Mouse (Mus musculus) heart, embryonic 11.5 days (tissue): ENCODE results near the gene Lmntd1. TPM values are rescaled to one million over a fixed set of nuclear protein-coding genes. Genes with fewer than 3 reads are reported as not detected.

ENCODE experiments used
- ATAC-seq: fragments of 200-750 bp; cut with Nextera tagmentation; replicated peaks from 2 replicates; pipeline ENCODE4 v1.8.0; 2017; ENCODE audit warnings: moderate library complexity; ENCODE audit not compliant: insufficient number of reproducible peaks, low FRiP score, low TSS enrichment
- H3K27ac ChIP-seq: fragments of 300-500 bp; sonication (generic); 2 replicates; pipeline ENCODE4 v1.5.1; 2014; ENCODE audit warnings: mild to moderate bottlenecking, low read depth, low read length
- H3K27me3 ChIP-seq: fragments of 300-500 bp; sonication (generic); 2 replicates; pipeline ENCODE4 v1.6.1; 2014; ENCODE audit warnings: mild to moderate bottlenecking, low read length, mixed read lengths; ENCODE audit not compliant: control insufficient read depth, insufficient read depth
- H3K36me3 ChIP-seq: fragments of 300-500 bp; sonication (generic); 2 replicates; pipeline ENCODE4 v1.6.1; 2014; ENCODE audit warnings: mild to moderate bottlenecking, low read length, moderate library complexity, mixed read lengths; ENCODE audit not compliant: control insufficient read depth, insufficient read depth
- H3K4me1 ChIP-seq: fragments of 300-500 bp; sonication (generic); 2 replicates; pipeline ENCODE4 v1.6.1; 2014; ENCODE audit warnings: low read length; ENCODE audit not compliant: control insufficient read depth, insufficient read depth
- H3K4me2 ChIP-seq: fragments of 300-500 bp; sonication (generic); 2 replicates; pipeline ENCODE4 v1.6.1; 2014; ENCODE audit warnings: mild to moderate bottlenecking, moderate library complexity
- H3K4me3 ChIP-seq: fragments of 300-500 bp; sonication (generic); 2 replicates; pipeline ENCODE4 v1.5.1; 2014; ENCODE audit warnings: low read depth, low read length
- H3K9ac ChIP-seq: fragments of 300-500 bp; sonication (generic); 2 replicates; pipeline ENCODE4 v1.6.1; 2014; ENCODE audit warnings: mild to moderate bottlenecking, low read depth, low read length, moderate library complexity
- H3K9me3 ChIP-seq: fragments of 300-500 bp; sonication (generic); replicated peaks from 2 replicates; pipeline ENCODE4 v1.6.1; 2016; ENCODE audit warnings: low read length; ENCODE audit not compliant: control insufficient read depth
- WGBS: fragments of 180-500 bp; shearing (Covaris S2); extraction: QIAGEN DNeasy Blood & Tissue Kit; methylation state at CpG from one replicate; pipeline ENCODE4 v1.1.7; 2014; ENCODE audit not compliant: insufficient replicate concordance; 5-methylcytosine and 5-hydroxymethylcytosine counted together
- polyA plus RNA-seq: library from polyadenylated mRNA; unstranded; fragments of >200 nt; fragmentation: Nextera tagmentation; extraction: Ambion mirVana; gene quantifications from 2 replicates; pipeline ENCODE4 v1.2.1, GENCODE M21; 2014

Gene Lmntd1
- polyA plus RNA-seq, 1 experiment from 2014 or later = 4.5 TPM

DNA sequence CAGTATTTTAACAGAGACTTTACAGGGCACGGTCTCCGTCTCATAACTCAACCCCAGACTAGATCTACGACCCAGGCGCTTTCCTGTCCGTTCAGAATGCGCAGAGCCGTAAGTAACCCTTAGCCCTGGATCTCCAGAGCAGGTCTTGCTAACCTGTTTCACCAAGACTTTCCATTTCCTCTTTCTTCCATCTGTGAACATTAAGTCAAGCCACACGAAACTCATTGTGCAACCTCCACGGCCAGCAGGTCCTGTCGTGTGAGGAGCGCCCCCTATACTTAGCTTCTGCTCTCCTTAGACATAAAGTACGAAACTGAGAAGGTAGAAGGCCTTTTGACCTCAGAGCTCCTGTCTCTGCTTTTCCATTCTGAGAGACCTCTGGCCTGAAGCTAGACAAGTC is 105.3 kb downstream of the Lmntd1 start:
- Histone ChIP-seq H3K4me1 (no peaks in the 10 kb centered on the region), H3K36me3 (no peaks in the 10 kb centered on the region), H3K27ac (no peak overlapping the region), H3K27me3 (no peaks in the 10 kb centered on the region), H3K4me2 (no peak overlapping the region), H3K4me3 (no peak overlapping the region), H3K9me3 (no peaks in the 10 kb centered on the region), H3K9ac (no peak overlapping the region)
- 87% methylated on average over 12 of the region's 12 CpGs for WGBS
- ATAC-seq = no peak

DNA sequence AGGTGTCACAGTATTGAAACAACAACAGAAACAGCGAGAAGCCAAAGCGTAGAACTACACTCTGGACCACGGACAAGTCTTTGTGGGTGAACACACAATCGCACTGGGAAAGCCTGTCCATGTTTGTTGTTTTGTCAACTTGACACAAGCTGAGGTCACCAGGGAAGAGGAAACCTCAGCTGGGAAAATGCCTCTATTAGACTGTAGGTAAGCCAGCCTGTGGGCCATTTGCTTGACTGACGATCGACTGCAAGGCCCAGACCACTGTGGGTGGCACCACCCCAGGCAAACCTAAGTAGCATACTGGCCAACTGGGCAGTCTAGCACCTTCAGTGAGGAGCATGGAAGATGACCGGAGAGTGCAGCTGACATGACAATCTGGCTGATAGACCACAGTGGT is 112.4 kb downstream of the Lmntd1 start:
- no peaks in the 10 kb centered on the region for H3K27me3 ChIP-seq
- H3K4me1 ChIP-seq = peaks cover 4% of the 10 kb centered on the region; the same call in 1 of the 2 replicates
- H3K9me3 ChIP-seq = no peaks in the 10 kb centered on the region
- H3K9ac ChIP-seq = no peak overlapping the region
- ATAC-seq = no peak
- H3K36me3 ChIP-seq = no peaks in the 10 kb centered on the region
- no peak overlapping the region for H3K4me2 ChIP-seq
- no peak overlapping the region for H3K4me3 ChIP-seq
- H3K27ac ChIP-seq = no peak overlapping the region
- WGBS = 85% methylated on average over 7 of the region's 7 CpGs

DNA sequence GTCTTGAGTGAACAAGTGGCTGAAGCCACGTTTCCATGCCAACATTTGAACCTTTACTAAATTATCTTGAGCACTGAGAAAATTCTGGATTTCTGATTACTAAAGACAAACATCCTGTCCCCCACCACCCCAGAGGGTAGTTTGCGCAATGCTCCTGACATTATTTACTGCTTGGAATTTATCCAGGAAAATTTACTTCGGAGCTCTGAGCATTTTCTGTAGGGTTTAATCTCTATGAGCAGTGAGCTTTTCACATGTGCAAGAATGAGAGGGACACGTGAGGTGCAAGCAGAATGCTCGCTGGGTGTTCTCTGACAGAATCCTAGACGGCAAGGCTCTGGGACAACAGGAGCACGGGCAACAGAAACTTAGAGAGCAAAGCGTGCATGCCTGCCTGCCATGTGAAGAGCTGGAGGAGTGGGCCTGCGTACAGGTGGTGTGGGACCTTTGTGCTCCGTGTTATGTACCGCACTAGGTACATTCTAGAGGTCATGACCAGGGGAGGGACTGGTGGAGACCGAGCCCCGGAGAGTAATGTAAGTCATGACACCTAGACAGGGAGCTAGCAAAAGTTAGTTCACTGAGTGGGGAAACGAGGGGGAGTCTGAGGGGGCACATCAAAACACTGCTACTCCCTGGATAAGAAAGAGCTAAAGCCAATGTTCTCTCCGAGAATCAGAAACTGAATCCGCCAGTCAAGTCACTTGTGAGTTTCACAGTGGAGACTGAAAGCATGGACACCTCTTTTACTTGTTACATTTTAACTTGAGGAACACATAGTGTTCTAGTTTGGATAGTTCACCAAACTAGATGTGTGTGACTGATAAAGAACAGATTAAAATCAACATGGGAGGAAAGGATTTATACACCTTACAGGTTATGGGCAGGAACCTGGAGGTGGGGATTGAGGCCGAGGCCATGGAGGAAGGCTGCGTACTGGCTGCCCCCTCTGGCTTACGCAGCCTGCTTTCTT is 114.3 kb downstream of the Lmntd1 start:
- H3K36me3 ChIP-seq = no peaks in the 10 kb centered on the region
- H3K4me1 ChIP-seq = peaks cover 4% of the 10 kb centered on the region; the same call in 1 of the 2 replicates
- H3K27ac ChIP-seq = no peak overlapping the region
- H3K9ac ChIP-seq = no peak overlapping the region
- H3K9me3 ChIP-seq = no peaks in the 10 kb centered on the region
- H3K4me2 ChIP-seq = no peak overlapping the region
- H3K4me3 ChIP-seq = no peak overlapping the region
- WGBS = 74% methylated on average over 19 of the region's 19 CpGs
- no peaks in the 10 kb centered on the region for H3K27me3 ChIP-seq
- ATAC-seq = no peak

DNA sequence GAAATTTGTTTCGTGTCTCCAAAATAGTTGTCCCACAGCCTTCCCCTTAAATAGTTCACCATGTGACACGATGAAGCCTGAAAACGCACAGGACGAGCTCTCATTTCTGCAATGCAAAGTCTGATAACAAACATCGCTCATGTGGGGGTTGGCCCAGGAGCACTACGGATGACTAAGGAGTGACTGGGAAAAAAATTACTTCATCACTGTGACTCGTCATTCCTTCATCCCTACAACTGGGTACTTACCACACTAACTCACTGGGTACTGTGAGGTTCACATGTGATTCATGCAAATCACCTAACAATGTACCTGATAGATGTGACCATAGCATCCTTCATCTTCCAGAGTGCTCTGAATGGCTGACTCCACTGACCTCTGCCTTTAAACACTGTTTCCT is 118.4 kb downstream of the Lmntd1 start:
- ATAC-seq = no peak
- Histone ChIP-seq H3K4me2 (no peak overlapping the region), H3K9ac (no peak overlapping the region), H3K36me3 (no peaks in the 10 kb centered on the region), H3K9me3 (no peaks in the 10 kb centered on the region), H3K4me3 (no peak overlapping the region), H3K4me1 (peaks cover 4% of the 10 kb centered on the region; the same call in 1 of the 2 replicates), H3K27me3 (no peaks in the 10 kb centered on the region), H3K27ac (no peak overlapping the region)
- 77% methylated on average over 7 of the region's 7 CpGs for WGBS

DNA sequence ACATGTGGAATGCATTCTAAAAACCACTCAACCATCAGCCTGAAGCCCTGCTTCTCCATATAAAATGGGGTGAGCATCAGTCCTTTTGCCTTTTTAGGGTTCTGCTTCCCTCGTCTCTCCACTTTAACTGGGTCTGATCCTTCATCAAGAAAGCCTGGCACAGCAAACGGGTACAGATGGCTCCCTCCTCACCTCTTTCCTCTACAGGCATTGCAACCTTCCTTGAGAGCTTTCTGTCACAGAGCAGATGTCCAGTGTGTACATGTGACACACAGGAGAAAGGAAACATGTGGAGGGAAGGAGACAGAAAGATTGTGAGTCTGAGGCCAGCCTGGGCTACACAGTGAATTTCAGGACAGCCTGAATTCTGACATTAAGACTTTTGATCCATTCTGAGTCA is 125.9 kb downstream of the Lmntd1 start:
- Histone ChIP-seq H3K36me3 (no peaks in the 10 kb centered on the region), H3K9me3 (no peaks in the 10 kb centered on the region), H3K9ac (no peak overlapping the region), H3K27ac (no peak overlapping the region), H3K4me2 (no peak overlapping the region), H3K4me3 (no peak overlapping the region), H3K27me3 (no peaks in the 10 kb centered on the region), H3K4me1 (peaks cover 4% of the 10 kb centered on the region; the same call in 1 of the 2 replicates)
- WGBS = 75% methylated on average over 2 of the region's 2 CpGs
- no peak for ATAC-seq

DNA sequence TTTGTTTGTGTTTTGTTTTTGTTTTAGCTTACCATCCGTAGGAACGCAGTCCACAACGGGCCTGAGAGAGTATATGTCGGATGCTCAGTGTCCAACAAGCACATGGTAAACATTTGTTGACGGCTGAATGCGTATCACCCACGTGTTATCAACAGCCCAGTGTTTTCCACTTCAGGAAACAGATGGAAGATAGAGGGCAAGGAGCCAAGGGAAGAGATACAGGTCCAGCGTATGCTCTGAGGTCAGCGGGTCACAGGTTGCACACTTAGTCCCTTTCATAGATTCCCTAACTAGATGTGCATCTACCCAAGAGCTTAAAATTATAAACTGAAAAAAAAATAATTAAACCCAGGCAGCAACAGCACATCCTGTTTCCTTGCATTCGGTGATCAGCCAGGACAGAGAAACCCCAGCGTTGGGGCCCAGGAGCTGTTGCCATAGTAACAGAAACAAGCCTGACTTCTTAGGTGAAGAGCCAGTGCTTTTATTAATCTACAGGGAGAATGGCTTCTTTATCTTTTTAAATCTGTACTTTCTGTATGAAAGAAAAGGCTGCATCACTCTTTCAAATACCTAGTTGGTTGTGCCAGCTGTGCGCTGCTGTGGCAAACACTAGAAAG is 128.0 kb downstream of the Lmntd1 start:
- peak; percentile 49; the same call in 1 of the 2 replicates for ATAC-seq
- H3K4me3 ChIP-seq = no peak overlapping the region
- 35% methylated on average over 12 of the region's 12 CpGs for WGBS

DNA sequence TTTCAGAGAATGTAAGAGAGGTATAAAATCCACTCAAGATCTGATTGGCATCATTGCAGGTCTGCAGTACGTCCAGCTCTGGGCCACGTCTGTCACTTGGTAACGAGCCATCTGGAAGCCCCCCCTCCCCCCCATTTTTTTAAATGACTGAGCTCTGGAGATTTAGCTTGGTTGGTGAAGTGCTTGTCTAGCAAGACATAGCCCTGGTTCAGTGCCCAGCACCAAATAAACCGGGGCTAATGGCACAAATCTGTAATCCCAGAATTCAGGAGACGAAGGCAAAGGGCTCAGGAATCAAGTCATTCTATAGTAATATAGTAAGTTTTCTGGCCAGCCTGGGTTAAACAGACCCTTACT is 130.8 kb downstream of the Lmntd1 start:
- no peaks in the 10 kb centered on the region for H3K36me3 ChIP-seq
- WGBS = 55% methylated on average over 5 of the region's 5 CpGs
- H3K4me2 ChIP-seq = no peak overlapping the region
- no peak for ATAC-seq
- no peak overlapping the region; the same call in 1 of the 2 replicates for H3K27ac ChIP-seq
- H3K27me3 ChIP-seq = no peaks in the 10 kb centered on the region
- H3K4me3 ChIP-seq = no peak overlapping the region
- peaks cover 20% of the 10 kb centered on the region for H3K4me1 ChIP-seq
- H3K9ac ChIP-seq = no peak overlapping the region
- no peaks in the 10 kb centered on the region for H3K9me3 ChIP-seq

More for the DNA sequence above, 128.0 kb downstream of the Lmntd1 start:
- no peaks in the 10 kb centered on the region for H3K27me3 ChIP-seq
- no peak overlapping the region for H3K4me2 ChIP-seq
- H3K27ac ChIP-seq = no peak overlapping the region
- H3K9me3 ChIP-seq = no peaks in the 10 kb centered on the region
- no peaks in the 10 kb centered on the region for H3K36me3 ChIP-seq
- H3K9ac ChIP-seq = no peak overlapping the region
- H3K4me1 ChIP-seq = peaks cover 20% of the 10 kb centered on the region

DNA sequence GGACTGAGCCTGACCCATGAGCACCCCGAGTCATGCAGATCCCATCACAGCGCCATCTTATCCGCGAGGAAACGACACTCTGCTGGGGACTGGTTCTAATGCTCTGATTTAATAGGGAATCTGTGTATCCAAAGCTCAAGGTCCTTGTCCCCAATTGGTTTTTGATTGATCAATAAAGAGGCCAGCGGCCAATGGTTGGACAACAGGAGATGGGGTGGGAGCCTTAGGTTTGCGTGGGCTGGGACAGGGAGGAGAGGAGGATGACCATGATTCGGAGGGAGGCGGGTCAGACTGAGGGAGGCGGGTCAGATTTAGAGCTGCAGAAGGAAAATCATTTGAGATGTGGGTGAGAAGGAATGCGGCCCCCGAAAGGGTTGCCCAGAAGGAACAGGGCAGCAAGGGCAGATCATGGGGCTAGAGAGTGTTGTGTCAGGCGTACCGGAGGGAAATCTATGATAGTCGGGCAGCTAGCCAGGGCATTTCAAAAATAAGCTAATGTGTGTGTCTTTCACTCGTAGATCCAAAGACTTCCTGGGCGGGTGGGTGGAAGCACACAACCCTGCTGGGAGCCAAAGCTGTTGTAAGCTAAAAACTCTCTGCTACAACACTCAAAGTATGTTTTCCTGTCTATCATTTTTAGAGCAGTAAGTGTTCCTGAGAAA is 131.3 kb downstream of the Lmntd1 start:
- H3K4me2 ChIP-seq = no peak overlapping the region
- H3K4me1 ChIP-seq = peaks cover 20% of the 10 kb centered on the region
- ATAC-seq = no peak
- no peaks in the 10 kb centered on the region for H3K9me3 ChIP-seq
- no peaks in the 10 kb centered on the region for H3K27me3 ChIP-seq
- H3K36me3 ChIP-seq = no peaks in the 10 kb centered on the region
- WGBS = 73% methylated on average over 17 of the region's 17 CpGs
- peak overlapping the region; percentile 76 for H3K27ac ChIP-seq
- H3K4me3 ChIP-seq = no peak overlapping the region
- H3K9ac ChIP-seq = no peak overlapping the region
